Mouse (Mus musculus) naive thymus-derived CD4-positive, alpha-beta T cell, adult 2 months (primary cell): Measurements from ENCODE around the gene Tifa.

Source experiments
- DNase-seq: peaks from one replicate; pipeline ENCODE4 v3.0.0-alpha.2; 2011; ENCODE audit warnings: low read depth

The Tifa gene

GRCm38 (mm10) chr3:127868046-127868758 is 78.6 kb downstream of the Tifa start:
- DNase-seq, result peak; percentile 29

GRCm38 (mm10) chr3:127868880-127869279 is 79.3 kb downstream of the Tifa start:
- no peak for DNase-seq

GRCm38 (mm10) chr3:127871575-127871974 is 82.0 kb downstream of the Tifa start:
- no peak for DNase-seq

- no peak for DNase-seq
Observed at GRCm38 (mm10) chr3:127874254-127874883, 84.8 kb downstream of the Tifa start.

GRCm38 (mm10) chr3:127875059-127875458 is 85.5 kb downstream of the Tifa start:
- no peak for DNase-seq

GRCm38 (mm10) chr3:127875509-127875908 is 85.9 kb downstream of the Tifa start:
- peak; percentile 31 for DNase-seq

GRCm38 (mm10) chr3:127879968-127880367 is 90.4 kb downstream of the Tifa start:
- DNase-seq, result no peak

- no peak for DNase-seq
Observed at GRCm38 (mm10) chr3:127881684-127882083, 92.1 kb downstream of the Tifa start.
